Mouse (Mus musculus) retina, postnatal 7 days (tissue): Measurements from ENCODE around the gene Gm20388.
A peak's percentile ranks its signal among the peaks of the same experiment; 100 is the strongest.

Experiments used
- DNase-seq: peaks from one replicate; pipeline ENCODE4 v3.0.0-alpha.2; 2012; ENCODE audit warnings: low read depth, low spot score

Gm20388 gene

DNA sequence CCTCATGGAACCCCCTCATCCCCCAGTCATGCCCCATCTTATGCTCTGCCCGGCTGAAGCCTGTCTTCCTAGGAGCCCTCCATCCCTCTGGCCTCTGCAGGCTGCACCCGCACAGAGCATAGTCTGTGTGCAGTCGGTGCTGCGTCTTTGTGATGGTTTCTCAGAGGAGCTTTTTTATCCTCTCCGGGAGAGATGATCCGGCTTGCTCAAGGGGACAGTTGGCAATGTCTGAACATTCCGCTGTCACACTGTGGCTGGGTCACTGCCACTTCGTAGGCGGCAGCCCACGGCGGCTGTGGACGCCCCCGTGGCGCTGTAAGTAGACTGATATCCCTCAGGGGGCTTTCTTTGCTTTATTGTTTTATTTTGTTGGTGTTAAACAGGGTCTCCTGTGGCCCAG is 500.4 kb downstream of the Gm20388 start:
- no peak for DNase-seq

DNA sequence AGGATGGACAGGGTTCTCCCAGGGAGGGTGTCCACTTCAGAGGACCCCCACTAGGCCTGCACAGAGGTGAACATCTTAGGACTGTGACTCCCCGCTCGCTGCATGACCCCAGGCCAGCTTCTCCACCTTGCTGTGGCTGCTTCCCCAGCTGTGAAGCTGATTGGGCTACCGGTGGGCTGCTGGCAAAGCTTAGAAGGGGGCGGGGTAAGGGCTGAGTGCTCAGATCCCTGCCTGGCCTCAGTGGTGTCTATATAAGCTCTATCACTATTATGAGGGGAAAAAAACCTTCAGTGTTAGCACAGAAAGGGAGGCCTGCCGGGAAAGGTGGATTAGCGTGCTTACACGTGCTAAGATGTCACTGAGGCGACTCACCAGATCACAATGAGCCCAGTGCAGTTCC is 501.2 kb downstream of the Gm20388 start:
- no peak for DNase-seq

DNA sequence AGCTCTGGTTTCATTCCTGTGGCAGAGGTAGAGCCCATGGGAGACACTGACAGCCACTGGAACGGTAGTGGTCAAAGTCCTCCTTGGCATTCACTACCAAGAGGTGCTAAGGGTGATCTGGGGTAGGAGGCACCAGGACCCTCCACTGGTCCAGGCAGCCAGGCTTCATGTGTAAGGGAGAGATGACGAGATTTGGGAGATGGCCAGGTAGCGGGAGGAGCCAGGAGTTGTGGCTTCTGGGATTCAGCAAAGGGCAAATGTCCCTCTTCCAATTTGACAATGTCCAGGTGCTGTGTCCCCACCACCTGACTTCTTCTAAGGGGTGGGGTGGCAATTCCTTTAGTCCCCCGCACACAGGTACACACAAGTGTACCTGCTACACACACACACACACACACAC is 501.7 kb downstream of the Gm20388 start:
- no peak for DNase-seq

DNA sequence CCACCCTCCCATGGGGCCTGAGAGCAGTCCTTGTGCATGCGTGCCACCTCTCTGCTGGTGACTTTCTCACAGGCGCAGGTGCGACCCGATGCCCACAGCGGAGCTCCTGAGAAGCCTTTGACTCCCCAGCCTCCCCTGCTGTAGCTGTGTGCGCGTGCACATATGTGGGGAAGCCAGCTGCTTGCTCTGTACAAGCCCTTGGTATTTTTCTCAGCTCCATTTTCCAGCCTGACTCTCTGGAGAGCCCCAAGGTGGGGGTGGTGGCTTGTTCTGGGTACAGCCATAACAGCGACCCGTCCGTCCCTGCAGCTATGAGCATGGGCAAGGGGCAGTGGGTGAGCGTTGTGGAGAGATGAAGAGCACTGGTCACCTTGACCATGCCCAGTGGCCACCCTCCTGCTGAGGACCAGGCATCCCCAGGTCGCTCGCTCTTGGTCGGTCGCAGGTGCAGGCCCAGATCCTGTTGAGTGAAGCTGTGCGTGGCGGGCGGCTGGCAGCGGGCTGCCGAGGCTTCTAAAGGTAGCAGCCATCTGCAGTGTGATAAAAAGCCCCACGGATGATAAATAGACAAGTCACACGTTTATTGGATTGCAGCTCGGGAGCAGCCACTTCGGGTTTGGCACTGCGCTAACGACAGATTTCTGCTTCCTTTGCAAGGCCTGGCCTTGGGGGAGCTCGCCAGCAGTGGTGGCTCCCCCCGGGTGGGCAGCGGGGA is 502.4 kb downstream of the Gm20388 start:
- DNase-seq: no peak

DNA sequence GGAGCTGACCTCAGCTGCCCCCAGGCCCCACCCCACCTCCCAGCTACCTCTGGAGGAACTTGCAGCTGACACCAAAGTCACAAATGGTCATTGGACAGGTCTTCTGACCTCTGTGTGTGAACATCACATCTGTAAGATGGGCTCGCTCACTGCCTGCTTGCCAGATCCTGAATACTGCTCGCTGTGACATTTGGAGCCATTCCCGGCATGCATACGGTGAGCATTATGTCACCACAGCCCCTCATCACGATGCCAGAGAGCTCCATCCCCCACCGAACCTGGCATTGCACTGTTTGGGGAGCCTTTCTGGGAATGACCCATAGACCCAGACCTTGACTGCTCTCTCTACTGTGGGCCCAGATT is 503.0 kb downstream of the Gm20388 start:
- DNase-seq: no peak

DNA sequence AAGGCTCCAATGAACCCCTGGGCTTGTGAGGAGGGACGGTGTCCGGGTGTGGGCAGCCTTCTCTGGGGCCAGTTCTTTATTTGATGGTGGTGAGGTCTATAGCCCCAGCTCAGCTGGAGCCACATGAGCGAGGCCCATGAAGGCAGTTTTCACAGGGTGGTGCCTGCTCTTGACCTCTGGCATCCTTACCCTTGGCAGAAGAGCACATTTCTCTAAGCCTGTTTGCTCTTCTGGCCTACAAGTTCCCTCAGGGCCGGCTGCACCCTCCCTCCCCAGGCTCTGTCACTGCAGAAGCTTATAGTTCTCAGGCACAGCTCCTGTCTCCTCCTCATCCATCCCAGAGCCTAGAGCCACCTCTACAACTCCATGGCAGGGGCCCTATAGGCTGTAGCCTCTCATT is 503.6 kb downstream of the Gm20388 start:
- no peak for DNase-seq

DNA sequence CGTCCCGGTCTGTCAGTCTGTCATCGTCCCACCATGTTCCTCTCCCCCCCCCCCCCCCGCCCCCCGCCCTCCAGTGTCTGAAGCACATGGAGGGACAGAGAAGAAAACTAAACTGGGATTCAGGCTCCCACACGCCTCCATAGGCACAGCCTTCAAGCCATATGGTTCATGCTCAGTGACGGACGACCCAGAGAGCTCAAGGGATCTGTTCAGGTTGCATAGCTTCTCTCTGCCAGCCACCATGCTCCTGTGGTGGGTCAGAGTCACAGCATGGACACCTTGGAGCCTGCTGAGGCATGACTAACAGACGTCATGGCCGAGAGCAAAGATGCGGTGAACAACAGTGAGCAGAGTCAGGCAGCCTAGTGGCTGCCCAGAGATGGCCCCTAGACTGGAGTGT is 504.8 kb downstream of the Gm20388 start:
- no peak for DNase-seq

DNA sequence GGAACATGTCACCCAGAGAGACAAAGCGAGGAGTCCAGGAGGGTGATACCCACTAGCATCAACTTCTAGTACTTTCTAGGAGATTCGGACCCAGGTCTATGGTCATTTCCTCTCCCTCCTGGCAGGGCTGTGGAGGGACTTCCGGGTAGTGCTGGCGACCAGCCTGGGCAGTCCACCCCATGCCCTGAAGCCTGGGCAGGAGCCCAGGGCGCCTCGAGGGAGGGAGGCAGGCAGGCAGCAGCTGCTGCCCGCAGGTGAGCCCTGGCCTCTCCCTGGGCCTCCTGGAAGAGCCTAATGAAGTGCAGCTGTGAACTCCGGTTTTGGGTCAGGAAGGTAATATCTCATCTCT is 505.5 kb downstream of the Gm20388 start:
- no peak for DNase-seq

DNA sequence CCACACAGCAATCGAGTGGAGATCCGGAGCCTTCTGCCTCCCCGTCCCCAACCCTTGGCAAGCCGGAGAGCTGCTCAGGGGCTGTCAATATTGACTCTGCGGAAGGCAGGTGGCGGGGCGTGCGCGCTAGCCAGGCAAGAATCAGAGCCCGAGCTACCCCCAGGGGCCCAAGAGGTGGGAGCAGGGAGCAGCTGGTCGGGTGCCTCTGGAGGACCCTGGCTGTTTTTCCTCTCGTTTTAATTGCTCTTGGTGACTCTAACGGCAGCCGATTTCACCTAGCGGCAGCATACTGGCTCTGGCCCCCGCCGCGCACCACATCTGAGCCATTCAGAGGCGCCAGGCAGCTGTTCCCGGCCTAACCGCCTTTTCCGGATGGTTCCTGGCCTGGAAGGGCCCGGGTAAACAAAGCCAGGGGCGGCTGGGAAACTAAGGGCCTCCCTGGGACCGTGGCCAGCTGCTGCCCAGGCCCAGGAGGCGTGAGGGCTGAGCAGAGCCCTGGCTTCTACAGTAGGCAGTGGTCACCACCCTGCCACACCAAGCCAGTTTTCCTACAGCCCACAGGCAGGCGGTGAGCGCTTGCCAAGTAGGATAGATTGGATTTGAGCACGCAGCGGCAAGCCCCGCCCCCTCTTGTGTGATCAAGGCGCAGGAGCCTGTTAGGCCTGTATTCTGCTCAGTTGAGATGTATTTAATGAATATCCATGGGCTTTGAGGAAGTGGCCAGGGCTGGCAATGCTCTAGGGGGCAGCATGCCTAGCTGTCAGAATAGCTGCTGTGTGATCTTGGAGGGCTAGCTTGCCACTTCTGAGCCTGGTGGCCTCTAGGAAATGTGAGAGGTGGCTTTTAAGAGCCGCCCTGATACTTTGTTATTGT is 506.1 kb downstream of the Gm20388 start:
- peak; percentile 57 for DNase-seq

DNA sequence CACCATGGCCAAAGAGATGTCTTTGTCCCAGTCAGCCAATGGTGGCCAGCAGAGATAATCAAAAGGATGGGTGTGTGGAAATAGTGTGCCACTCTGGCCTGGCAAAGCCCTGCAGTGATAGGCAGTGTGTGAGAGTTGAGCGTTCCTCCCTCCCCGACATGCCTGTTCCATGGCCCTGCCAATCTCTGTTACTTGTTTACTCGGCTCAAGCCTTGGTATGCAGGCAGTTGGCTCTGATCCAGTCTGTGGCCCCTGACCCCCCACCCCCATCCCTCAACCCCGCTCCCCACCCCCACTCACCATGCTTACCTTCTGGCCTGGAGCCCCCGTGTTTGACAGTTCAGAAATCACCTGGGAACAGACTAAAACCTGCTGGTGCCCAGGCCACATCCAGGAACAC is 507.5 kb downstream of the Gm20388 start:
- DNase-seq: no peak

DNA sequence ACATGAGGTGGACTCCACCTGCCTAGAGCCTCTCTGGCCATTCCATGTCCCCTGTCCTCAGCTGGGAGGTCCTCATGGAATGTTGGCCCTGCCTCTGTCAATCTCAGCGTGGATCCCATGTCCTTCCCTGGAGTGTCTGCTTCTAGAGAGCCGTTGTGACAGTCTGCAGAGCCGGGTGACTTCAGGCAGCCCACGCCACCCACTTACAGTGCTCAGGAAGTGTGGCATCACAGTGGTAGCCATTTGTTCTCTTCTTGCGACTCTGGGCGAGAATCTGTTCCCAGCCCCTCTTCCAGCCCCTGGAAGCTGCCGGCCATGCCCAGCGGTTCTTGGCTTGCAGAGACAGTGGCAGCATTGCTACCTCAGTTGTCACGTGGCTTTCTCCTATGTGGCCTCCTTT is 509.0 kb downstream of the Gm20388 start:
- DNase-seq: no peak

DNA sequence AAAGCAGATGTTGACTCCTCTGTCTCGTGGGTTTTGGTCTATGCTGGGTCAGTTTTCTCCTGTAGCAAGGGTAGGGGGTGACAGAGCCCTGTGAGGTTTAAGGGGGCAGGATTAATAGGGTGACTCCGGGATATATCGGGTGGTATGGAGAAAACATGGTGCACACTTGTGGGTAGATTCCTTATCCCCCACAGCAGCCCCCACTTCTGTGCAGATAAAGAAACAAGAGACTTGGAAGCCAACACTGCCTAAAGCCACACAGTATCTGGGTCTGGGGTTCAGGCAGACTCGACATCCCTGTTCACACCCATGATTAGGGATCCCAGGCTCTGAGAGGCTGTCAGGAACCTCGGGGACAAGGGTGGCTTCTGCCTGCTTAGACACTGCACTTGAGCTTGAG is 509.6 kb downstream of the Gm20388 start:
- no peak for DNase-seq

DNA sequence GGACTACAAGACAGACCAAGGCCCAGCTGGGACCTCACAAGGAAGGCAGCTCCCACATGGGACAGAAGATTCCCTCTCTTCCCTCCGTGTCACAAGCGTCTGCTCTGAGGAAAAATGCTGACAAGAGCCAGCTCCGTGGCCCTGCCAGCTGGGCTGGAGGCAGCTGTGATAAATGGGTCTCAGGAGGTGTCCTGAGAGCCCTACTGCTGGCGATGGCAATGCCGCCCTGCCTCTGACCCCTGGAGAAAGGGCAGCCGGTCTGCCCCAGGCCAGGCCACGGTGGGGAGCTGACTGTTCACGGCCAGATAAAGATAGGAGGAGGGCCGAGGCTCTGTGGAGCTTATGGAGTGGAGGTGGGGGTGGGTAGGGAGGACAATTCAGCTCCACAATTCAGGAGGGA is 511.0 kb downstream of the Gm20388 start:
- no peak for DNase-seq

DNA sequence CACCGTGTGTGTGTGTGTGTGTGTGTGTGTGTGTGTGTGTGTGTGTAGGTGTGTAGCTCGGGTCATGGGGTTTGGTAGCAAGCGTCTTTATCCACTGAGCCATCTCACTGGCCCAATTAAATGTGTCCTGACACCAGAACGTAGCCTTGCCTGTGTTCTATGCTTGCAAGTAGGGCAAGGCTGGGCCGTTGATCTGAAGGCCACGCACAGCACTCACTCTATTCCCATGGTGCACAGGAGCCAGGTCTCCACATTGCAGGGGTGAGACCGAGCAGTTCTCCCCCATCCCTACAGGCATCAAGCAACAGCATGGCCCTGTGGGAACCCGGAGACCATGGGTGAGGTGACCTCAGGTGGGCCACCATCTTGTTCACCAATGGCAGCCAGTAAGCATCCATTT is 511.6 kb downstream of the Gm20388 start:
- no peak for DNase-seq

DNA sequence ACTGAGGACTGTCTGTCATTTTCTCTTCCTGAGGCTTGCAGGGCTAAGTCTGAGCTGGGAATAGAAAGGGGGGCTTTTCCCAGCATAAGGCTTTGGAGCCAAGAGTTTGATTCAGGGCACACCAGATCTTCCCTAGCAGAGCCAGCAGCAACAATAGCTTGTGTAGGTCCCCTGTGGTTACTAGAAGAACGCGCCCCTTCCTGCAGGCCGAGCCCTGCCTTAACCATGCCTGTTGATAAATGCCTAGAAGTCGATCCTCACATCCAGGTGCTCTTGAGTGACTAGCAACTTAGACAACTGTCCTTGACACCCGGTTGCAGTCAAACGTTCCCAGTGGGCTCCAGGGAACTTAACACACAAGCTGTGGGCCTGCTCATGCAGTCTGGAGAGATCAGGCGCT is 512.9 kb downstream of the Gm20388 start:
- DNase-seq: no peak

DNA sequence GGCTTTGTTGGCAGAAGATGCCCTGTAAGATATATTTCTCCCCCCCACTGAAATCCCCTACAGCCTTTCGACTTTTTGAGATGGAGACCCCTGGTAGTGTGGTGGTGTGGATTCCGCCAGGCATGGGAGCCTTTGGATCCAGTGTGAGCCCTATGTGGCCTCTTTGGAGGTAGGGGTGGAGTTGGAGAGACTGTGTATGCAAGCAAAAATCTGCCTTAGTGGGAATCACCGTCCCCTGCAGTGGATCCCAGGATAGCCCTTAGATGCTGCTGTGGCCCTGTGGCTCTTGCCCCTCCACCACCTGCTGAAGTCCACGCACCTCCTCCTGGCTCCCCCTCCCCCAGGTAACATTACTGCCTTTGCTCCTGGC is 514.2 kb downstream of the Gm20388 start:
- DNase-seq: no peak

DNA sequence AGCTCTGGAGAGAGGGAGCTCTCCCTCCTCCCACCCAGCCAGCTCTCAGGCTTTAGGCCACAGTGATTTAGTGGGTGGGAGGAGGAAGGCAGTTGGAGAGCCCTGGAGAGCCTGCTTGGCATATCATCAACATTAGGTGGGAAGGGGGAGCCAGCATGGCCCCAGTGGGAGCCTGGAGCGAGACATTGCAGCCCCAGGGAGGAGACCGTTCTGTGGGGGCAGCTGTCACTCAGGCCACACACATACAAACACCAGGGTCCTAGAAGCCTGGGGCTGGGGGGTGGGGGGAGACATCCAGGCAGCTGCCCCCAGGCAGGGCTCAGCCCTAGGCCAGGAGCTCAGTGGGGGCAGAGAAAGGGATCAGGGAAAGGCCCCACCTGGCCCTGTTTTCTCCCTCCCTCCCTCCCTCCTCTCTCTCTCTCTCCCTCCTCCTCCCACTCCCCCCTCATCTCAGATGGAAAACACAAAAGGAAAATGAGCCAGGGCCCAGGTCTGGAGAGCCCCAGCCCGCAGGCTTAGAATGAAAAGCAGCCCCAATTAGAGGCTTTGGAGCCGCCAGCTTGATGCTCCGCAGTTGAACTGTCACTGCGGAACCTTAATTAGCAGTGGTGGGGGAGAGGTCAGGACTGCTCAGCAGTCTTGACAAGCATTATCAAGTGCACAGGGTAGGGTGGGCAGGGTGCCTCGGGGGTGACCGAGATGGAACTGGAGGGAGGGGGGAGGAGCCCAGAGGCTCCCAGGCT is 514.7 kb downstream of the Gm20388 start:
- peak; percentile 65 for DNase-seq

DNA sequence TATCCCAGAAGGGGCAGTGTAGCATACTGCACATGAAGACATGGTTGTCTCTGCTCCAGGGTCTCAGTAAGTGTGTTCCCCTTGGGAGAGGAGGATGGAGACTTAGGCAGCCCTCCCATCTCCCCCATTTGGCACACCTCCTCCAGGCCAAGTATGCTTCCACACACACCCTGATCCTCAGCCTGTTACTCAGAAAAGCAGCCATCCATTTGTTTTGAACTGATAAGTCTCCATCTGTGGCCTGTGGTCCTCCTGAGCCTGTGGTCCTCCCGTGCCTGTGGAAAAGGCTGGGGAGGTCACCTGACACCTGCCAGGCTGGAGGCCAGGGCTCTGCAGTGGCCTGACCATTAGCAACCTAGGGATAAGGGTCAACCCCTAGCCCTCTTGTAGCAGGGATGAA is 515.5 kb downstream of the Gm20388 start:
- DNase-seq: no peak

DNA sequence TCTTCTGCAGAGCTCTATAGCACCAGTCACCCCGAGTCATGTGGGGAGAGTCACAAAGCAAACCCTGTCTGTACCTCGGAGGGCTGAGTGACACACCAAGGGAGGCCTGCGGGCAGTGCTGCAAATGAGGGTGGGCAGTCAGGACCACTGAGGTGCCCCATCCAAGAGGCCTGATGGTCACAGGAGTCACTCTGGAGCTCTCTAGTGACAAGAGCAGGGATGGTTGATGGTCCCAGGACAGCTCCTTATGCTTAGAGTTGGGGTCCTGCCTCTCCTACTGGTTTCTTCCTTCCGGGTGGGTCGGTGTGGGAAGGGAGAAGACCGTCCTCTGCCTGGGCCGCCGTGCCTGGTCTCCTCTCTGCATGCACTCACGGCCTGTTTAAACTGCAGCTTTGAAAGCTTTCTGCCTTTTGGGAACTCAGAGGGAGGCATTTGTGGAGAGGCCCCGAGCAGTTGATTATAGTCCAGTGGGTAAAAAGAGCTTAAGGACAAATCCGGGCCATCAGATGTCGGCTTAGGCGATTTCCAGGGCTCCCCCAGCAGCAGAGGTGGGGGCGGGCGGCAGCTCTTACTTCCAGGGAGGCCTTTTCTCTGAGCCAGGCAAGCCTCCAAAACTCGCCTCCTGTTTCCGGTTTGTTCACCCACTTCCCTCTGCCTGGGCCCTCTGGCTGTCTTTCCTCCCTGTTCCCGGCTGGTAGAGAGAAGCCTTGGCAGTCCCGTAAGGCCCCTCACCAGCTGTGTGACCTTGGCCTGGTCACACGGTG is 516.2 kb downstream of the Gm20388 start:
- peak; percentile 66 for DNase-seq

DNA sequence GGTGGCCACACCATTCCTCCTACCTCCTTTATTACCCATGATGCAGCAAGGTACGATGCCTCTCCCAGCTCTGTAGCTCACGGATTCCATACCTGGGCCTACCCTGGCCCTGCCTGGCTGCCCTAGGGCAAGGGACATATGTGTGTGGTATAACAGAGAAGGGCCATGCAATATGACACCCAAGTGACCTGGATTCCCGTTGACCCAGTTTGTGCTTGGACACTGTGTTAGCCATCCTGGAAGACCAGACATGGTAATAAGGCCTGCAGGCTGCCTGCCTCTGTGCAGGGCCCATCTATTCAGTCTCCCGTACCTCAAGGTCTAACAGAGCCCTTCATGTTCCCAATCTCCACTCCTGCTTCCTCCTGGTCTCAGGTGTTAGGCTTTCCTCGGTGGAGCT is 517.9 kb downstream of the Gm20388 start:
- no peak for DNase-seq

DNA sequence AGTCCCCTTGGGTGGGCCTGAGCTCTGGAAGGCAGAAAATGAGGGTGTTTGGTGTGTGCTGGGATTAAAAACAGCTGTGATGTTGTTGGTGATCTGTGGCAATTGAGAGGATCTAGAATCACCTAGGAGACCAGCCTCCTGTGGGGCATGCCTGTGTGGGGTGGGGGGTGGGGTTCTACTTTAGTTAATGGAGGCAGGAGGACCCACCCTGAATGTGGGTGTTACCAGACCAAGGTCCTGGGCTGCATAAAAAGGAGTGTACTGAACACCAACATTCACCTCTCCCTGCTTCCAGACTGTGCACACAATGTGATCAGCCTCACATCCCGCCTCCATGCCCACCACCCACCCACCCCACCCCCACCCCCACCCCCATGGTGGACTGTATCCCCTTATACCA is 518.5 kb downstream of the Gm20388 start:
- no peak for DNase-seq

DNA sequence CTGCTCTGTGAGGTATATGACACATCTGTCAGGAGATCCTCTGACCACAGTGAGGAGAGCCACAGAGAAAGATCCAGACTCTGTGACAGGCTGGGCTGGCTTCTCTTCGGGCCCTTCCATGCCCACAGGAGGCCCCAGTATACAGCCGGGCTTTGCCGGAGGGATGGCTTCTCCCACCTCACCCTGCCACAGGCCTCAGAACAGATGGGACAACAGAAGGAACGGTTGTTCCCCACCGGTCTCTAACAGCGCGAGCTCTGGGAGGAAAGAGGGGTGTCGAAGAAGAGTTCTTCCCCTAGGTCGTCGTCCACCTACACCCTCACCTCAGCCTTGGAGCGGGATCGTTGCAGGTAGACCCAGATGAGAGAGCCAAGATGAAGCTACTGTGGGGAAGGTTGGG is 520.4 kb downstream of the Gm20388 start:
- no peak for DNase-seq
